Mouse (Mus musculus): ENCODE measurements around the gene Kiss1r.

- TF ChIP-seq CTCF (IDR thresholded peaks at IDR 0.05; ENCODE audit: low read depth, low read length): no peak
- no peak for TF ChIP-seq GATA1 (IDR thresholded peaks at IDR 0.05; ENCODE audit: borderline replicate concordance, low read length)
- TF ChIP-seq TAL1 (conservative IDR thresholded peaks at IDR 0.05; ENCODE audit: low read depth, low read length): no peak
These were observed 30.1 kb downstream of the Kiss1r start for GRCm38 (mm10) chr10:79946752-79947322.

Data from G1E (cell line).